Mouse (Mus musculus) E14TG2a.4 (cell line): ENCODE data around the gene 4931409K22Rik.

Source experiments
- CTCF ChIP-seq: conservative IDR thresholded peaks from 2 replicates; pipeline ENCODE4 v1.5.1; 2014; ENCODE audit warnings: low read length
- NANOG ChIP-seq: IDR thresholded peaks from 2 replicates; pipeline ENCODE4 v1.6.1; 2014; ENCODE audit warnings: borderline replicate concordance, low read length, mixed read lengths
- POU5F1 ChIP-seq: IDR thresholded peaks from 2 replicates; pipeline ENCODE4 v1.6.1; 2014; ENCODE audit warnings: low read length, borderline replicate concordance

GRCm38 (mm10) chr5:24600236-24600635 lies 43.6 kb upstream of the 4931409K22Rik start:
- no peak for TF ChIP-seq CTCF
- no peak for TF ChIP-seq NANOG
- TF ChIP-seq POU5F1, result no peak
